Mouse (Mus musculus) midbrain, embryonic 16.5 days (tissue): ENCODE data around the gene Gm1043. TPM values are rescaled to one million over a fixed set of nuclear protein-coding genes. Genes with fewer than 3 reads are reported as not detected.

Experiments used
- ATAC-seq: fragments of 200-750 bp; cut with Nextera tagmentation; 2 replicates; pipeline ENCODE4 v1.8.0; 2017; ENCODE audit warnings: moderate TSS enrichment
- H3K27ac ChIP-seq: fragments of 300-500 bp; sonication (generic); 2 replicates; pipeline ENCODE4 v1.5.1; 2014; ENCODE audit warnings: mild to moderate bottlenecking, low read length, mixed read lengths
- H3K27me3 ChIP-seq: fragments of 300-500 bp; sonication (generic); 2 replicates; pipeline ENCODE4 v1.6.1; 2014; ENCODE audit warnings: low read depth, low read length, mixed read lengths; ENCODE audit not compliant: control insufficient read depth, insufficient read depth
- H3K36me3 ChIP-seq: fragments of 300-500 bp; sonication (generic); 2 replicates; pipeline ENCODE4 v1.6.1; 2014; ENCODE audit warnings: mild to moderate bottlenecking, low read length, moderate library complexity, mixed read lengths; ENCODE audit not compliant: control insufficient read depth, insufficient read depth
- H3K4me1 ChIP-seq: fragments of 300-500 bp; sonication (generic); 2 replicates; pipeline ENCODE4 v1.6.1; 2014; ENCODE audit warnings: mild to moderate bottlenecking, low read length, mixed read lengths; ENCODE audit not compliant: control insufficient read depth, insufficient read depth
- H3K4me2 ChIP-seq: fragments of 300-500 bp; sonication (generic); 2 replicates; pipeline ENCODE4 v1.6.1; 2014; ENCODE audit warnings: mild to moderate bottlenecking, low read length, mixed read lengths
- H3K4me3 ChIP-seq: fragments of 300-500 bp; sonication (generic); 2 replicates; pipeline ENCODE4 v1.5.1; 2014; ENCODE audit warnings: low read depth, mild to moderate bottlenecking, low read length, moderate library complexity, mixed read lengths
- H3K9ac ChIP-seq: fragments of 300-500 bp; sonication (generic); 2 replicates; pipeline ENCODE4 v1.6.1; 2014; ENCODE audit warnings: low read depth, low read length, mixed read lengths
- H3K9me3 ChIP-seq: fragments of 300-500 bp; sonication (generic); replicated peaks from 2 replicates; pipeline ENCODE4 v1.6.1; 2014; ENCODE audit warnings: mild to moderate bottlenecking, low read length, mixed read lengths; ENCODE audit not compliant: control insufficient read depth, poor library complexity, severe bottlenecking
- WGBS: fragments of 180-500 bp; shearing (Covaris S2); extraction: QIAGEN DNeasy Blood & Tissue Kit; methylation state at CpG from one replicate; pipeline ENCODE4 v1.1.7; 2014; 5-methylcytosine and 5-hydroxymethylcytosine counted together
- polyA plus RNA-seq: library from polyadenylated mRNA; unstranded; fragments of >200 nt; fragmentation: Nextera tagmentation; extraction: Ambion mirVana; gene quantifications from 2 replicates; pipeline ENCODE4 v1.2.1, GENCODE M21; 2015

Gm1043 gene
- polyA plus RNA-seq, 1 experiment from 2014 or later = 2.3 TPM

DNA sequence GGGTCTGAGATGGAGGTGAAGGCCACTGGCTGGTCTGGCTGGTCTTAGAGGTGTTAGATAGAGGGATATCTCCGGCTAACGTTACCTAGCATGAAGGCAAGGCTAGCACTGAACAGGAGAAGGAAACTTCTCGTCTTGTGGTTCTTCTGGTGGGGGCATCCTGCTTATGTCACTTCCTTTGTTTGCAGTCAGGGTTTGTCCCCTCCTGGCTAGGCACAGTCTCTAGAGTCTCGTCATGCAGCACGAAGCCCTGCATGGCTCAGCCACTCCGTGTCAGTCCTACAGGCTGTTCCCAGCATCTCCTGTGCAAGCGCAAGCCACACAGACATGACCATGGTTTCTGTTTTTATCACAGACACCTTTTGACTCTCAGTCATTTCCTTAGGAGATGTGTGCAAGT is 73.2 kb downstream of the Gm1043 start:
- peaks cover 17% of the 10 kb centered on the region for H3K27me3 ChIP-seq
- WGBS = 82% methylated on average over 7 of the region's 7 CpGs
- no peak overlapping the region for H3K4me2 ChIP-seq
- H3K9me3 ChIP-seq = no peaks in the 10 kb centered on the region
- H3K36me3 ChIP-seq = no peaks in the 10 kb centered on the region
- H3K4me1 ChIP-seq = peaks cover 8% of the 10 kb centered on the region; the same call in 1 of the 2 replicates
- H3K9ac ChIP-seq = no peak overlapping the region
- H3K4me3 ChIP-seq = no peak overlapping the region
- no peak for ATAC-seq
- H3K27ac ChIP-seq = no peak overlapping the region

DNA sequence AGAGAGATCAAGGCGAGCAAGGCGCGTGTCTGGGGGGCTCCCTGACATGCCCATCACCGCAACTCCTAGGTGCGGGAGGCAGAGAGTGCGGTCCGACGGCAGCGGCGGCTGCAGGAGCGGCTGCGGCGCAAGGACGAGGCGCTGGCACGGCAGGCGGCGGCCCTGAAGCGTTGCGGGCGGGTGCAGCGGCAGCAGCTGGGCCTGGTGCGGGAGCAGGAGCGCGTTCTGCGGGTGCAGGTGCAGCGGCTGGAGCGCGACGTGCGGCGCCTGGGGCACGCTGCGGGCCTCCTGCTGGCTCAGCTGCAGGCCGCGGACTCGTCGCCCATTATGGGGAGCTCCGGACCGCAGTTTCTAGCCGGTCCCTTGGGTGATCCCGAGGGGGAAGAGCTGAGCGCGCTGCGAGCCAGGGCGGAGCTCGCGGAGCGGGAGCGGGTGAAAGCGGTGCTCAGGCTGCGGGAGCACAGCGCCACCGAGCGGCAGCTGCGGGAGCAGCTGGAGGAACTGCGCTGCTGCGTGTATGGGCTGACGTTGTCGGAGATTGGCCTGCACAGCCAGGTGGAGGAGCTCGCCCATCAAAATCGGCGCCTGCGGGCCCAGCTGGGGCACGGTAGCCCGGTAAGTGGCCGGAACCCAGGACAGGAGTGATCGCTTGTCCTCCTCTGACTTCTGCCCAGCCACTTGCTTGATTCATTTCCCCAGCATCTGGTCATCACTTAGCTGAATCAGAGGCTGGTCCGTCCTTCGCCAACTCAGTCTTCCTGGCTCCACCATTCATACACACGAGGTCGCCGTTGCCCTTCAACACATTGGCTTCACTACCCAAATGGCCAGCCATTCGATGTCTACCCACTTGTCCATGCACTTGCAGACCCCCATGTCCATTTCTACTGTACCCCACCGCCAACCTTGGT is 78.0 kb downstream of the Gm1043 start:
- H3K27me3 ChIP-seq = peaks cover 27% of the 10 kb centered on the region
- peak overlapping the region; percentile 79 for H3K9ac ChIP-seq
- peak; percentile 92 for ATAC-seq
- H3K4me3 ChIP-seq = peak overlapping the region; percentile 49
- no peaks in the 10 kb centered on the region for H3K36me3 ChIP-seq
- H3K4me2 ChIP-seq = peak overlapping the region; percentile 76
- 5% methylated on average over 75 of the region's 75 CpGs for WGBS
- no peaks in the 10 kb centered on the region for H3K9me3 ChIP-seq
- peak overlapping the region; percentile 82 for H3K27ac ChIP-seq
- H3K4me1 ChIP-seq = peaks cover 11% of the 10 kb centered on the region; the same call in 1 of the 2 replicates

GRCm38 (mm10) chr5:37176466-37176865 is 91.3 kb downstream of the Gm1043 start:
- Histone ChIP-seq H3K36me3 (no peaks in the 10 kb centered on the region; the same call in 1 of the 2 replicates), H3K4me1 (peaks cover 4% of the 10 kb centered on the region; the same call in 1 of the 2 replicates), H3K4me2 (no peak overlapping the region), H3K27me3 (no peaks in the 10 kb centered on the region), H3K9ac (no peak overlapping the region), H3K9me3 (no peaks in the 10 kb centered on the region), H3K27ac (no peak overlapping the region), H3K4me3 (no peak overlapping the region)
- ATAC-seq = no peak; the same call in 1 of the 2 replicates
- WGBS = 10% methylated on average over 4 of the region's 4 CpGs

DNA sequence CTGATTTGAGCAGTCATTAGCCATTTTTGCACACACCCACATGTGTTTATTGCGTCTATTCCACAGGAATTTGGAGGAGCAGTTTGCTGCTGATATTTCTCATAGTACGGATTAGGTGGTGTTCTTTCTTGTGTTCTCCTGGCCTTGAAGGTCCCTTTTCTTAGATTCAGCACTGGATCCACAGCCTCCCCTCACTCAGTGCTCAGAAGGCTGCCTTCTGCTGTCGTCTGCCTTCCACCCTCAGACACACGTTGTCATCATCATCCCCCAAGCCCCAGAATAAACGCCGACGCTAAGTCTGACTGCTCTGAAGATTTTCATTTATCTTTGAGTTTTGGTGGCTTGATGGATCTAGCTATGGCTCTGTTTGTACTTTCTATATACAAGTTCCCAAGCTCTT is 91.9 kb downstream of the Gm1043 start:
- no peaks in the 10 kb centered on the region for H3K27me3 ChIP-seq
- no peak overlapping the region for H3K9ac ChIP-seq
- peaks cover 4% of the 10 kb centered on the region; the same call in 1 of the 2 replicates for H3K4me1 ChIP-seq
- no peaks in the 10 kb centered on the region for H3K36me3 ChIP-seq
- H3K27ac ChIP-seq = no peak overlapping the region
- H3K9me3 ChIP-seq = no peaks in the 10 kb centered on the region
- no peak overlapping the region for H3K4me2 ChIP-seq
- no peak for ATAC-seq
- no peak overlapping the region for H3K4me3 ChIP-seq
- WGBS = 70% methylated on average over 7 of the region's 7 CpGs

- ATAC-seq = no peak
- Histone ChIP-seq H3K4me3 (no peak overlapping the region), H3K4me1 (peaks cover 4% of the 10 kb centered on the region; the same call in 1 of the 2 replicates), H3K9me3 (no peaks in the 10 kb centered on the region), H3K4me2 (no peak overlapping the region), H3K36me3 (no peaks in the 10 kb centered on the region; the same call in 1 of the 2 replicates), H3K9ac (no peak overlapping the region), H3K27ac (no peak overlapping the region), H3K27me3 (no peaks in the 10 kb centered on the region)
- 75% methylated on average over 4 of the region's 4 CpGs for WGBS
Measured at GRCm38 (mm10) chr5:37178811-37179210, 93.6 kb downstream of the Gm1043 start.

DNA sequence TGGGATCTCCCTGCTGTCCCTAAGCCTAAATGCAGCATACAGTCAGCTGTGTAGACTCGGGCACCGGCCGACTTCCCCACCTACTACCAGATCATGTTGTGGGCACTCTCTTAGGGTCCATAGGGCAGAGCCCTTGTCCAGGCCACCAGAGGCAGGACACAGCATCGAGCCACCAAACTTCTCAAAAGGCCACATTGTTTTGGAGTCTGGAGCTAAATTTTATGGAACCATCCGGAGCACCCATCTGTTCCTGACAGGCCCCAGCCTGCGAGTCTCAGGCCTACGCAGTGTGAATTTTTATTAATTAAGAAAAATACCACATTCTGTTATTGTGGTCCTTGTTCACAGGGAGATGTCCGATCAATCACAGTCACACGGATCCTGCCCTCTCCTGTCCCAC is 94.7 kb downstream of the Gm1043 start:
- H3K4me3 ChIP-seq = no peak overlapping the region
- 93% methylated on average over 9 of the region's 9 CpGs for WGBS
- no peak overlapping the region for H3K9ac ChIP-seq
- no peak overlapping the region for H3K27ac ChIP-seq
- no peak for ATAC-seq
- H3K4me2 ChIP-seq = no peak overlapping the region
- no peaks in the 10 kb centered on the region for H3K9me3 ChIP-seq
- no peaks in the 10 kb centered on the region; the same call in 1 of the 2 replicates for H3K36me3 ChIP-seq
- no peaks in the 10 kb centered on the region for H3K27me3 ChIP-seq
- H3K4me1 ChIP-seq = peaks cover 4% of the 10 kb centered on the region; the same call in 1 of the 2 replicates

DNA sequence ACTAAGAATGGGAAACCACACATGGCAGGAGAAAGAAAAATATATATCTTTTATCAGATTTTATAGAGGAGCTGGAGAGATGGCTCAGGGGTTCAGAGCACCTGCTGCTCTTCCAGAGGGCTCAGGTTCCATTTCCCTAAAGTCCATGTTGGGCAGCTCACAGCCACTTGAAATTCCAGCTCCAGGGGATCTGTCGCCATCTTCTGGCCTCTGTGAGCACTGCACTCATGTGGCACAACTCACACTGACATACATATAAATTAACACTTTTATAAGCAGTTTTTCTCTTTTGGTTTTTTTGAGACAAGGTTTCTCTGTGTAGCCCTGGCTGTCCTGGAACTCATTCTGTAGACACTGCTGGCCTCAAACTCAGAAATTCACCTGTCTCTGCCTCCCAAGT is 95.5 kb downstream of the Gm1043 start:
- Histone ChIP-seq H3K27ac (no peak overlapping the region), H3K9ac (no peak overlapping the region), H3K9me3 (no peaks in the 10 kb centered on the region), H3K27me3 (no peaks in the 10 kb centered on the region), H3K4me1 (peaks cover 4% of the 10 kb centered on the region; the same call in 1 of the 2 replicates), H3K4me2 (no peak overlapping the region), H3K4me3 (no peak overlapping the region), H3K36me3 (no peaks in the 10 kb centered on the region; the same call in 1 of the 2 replicates)
- WGBS = 77% methylated on average over 1 of the region's 1 CpGs
- ATAC-seq = no peak

DNA sequence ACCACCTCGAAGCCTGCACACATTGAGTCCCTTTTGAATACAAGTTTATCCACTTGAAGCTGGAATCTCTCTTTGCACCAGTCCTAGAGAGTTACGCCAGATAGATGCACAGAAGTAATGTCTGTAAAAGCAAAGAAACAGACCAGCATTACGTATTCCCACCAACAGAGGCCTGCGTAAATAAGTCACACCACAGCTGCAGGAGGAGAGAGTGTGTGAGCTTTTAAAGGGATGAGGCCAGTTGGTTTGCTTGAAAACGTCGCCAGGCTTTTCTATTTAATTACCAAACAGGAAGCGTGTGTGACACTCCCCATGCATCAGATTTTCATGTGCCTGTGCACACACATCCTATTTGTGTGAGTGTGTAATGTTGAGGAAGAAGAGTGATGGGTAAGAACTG is 99.4 kb downstream of the Gm1043 start:
- WGBS = 73% methylated on average over 7 of the region's 7 CpGs
- no peaks in the 10 kb centered on the region; the same call in 1 of the 2 replicates for H3K36me3 ChIP-seq
- H3K27me3 ChIP-seq = no peaks in the 10 kb centered on the region
- no peak for ATAC-seq
- H3K9me3 ChIP-seq = no peaks in the 10 kb centered on the region
- H3K4me2 ChIP-seq = no peak overlapping the region
- no peak overlapping the region for H3K27ac ChIP-seq
- no peaks in the 10 kb centered on the region for H3K4me1 ChIP-seq
- no peak overlapping the region for H3K9ac ChIP-seq
- no peak overlapping the region for H3K4me3 ChIP-seq

GRCm38 (mm10) chr5:37190378-37190777 is 105.2 kb downstream of the Gm1043 start:
- Histone ChIP-seq H3K27ac (no peak overlapping the region), H3K9ac (no peak overlapping the region), H3K27me3 (no peaks in the 10 kb centered on the region), H3K4me1 (no peaks in the 10 kb centered on the region), H3K36me3 (0 out of 2 replicates have a peak, but pooled peaks cover 2% of the 10 kb centered on the region), H3K4me3 (no peak overlapping the region), H3K9me3 (no peaks in the 10 kb centered on the region), H3K4me2 (no peak overlapping the region)
- no peak for ATAC-seq
- 88% methylated on average over 5 of the region's 5 CpGs for WGBS
